Mouse (Mus musculus): ENCODE measurements at regions not wholly inside any gene's neighbourhood (a gene's known extent, or its start where the extent isn't known, plus 50 kb on each side); places are given as distances from the start of the nearest gene placed in this dataset.

GRCm38 (mm10) chr6:145310601-145311000, 60.6 kb upstream of the Kras start:
- no peak for DNase-seq (ENCODE audit: low spot score in 2 of 2)

DNA sequence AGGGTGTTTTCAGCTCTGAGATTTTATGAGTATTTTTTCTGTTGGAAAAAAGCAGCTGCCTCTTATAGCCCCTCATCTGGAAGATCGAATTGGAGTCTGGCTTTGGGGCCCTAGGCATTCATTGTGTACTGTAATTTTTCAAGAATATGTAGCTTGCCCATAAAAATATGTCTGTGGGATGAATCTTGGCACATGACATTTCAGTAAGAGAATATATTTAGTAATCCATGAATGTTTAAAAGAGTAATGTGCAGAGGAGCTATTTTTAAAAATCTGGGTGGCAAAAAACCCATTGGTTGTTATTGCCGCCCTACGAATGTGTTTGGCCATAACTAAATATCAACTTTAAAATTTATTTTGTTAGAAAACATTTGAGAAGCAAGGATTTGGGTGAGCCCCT, 59.0 kb upstream of the Kras start:
- no peak for DNase-seq (ENCODE audit: low spot score in 2 of 2)

- peak in 1 of 2 experiments; percentile 17 for DNase-seq (ENCODE audit: low spot score in 2 of 2)
Observed at GRCm38 (mm10) chr6:145307237-145307636, 57.2 kb upstream of the Kras start.

GRCm38 (mm10) chr6:145306331-145307124, 56.5 kb upstream of the Kras start:
- peak in 1 of 2 experiments; percentile 28 for DNase-seq (ENCODE audit: low spot score in 2 of 2)

DNA sequence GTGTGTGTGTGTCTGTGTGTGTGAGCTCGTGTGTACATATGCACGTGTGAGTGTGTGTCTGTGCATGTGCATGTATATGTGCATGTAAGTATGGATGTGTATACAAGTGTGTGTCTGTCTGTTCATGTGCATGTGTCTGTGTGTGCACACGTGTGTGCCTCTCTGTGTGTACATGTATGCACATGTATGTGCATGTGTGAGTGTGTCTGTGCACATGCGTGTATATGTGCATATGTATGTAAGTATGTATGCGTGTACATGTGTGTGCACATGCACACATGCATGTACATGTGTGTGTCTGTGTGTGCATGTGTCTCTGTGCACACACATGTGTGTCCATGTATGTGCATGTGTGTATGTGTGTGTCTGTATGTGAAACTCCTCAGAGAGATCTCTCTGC, 55.6 kb upstream of the Kras start:
- no peak for DNase-seq (ENCODE audit: low spot score in 2 of 2)

GRCm38 (mm10) chr6:145303641-145304070, 53.6 kb upstream of the Kras start:
- peak; percentile 17 to 33 for DNase-seq (ENCODE audit: low spot score in 2 of 2)

DNA sequence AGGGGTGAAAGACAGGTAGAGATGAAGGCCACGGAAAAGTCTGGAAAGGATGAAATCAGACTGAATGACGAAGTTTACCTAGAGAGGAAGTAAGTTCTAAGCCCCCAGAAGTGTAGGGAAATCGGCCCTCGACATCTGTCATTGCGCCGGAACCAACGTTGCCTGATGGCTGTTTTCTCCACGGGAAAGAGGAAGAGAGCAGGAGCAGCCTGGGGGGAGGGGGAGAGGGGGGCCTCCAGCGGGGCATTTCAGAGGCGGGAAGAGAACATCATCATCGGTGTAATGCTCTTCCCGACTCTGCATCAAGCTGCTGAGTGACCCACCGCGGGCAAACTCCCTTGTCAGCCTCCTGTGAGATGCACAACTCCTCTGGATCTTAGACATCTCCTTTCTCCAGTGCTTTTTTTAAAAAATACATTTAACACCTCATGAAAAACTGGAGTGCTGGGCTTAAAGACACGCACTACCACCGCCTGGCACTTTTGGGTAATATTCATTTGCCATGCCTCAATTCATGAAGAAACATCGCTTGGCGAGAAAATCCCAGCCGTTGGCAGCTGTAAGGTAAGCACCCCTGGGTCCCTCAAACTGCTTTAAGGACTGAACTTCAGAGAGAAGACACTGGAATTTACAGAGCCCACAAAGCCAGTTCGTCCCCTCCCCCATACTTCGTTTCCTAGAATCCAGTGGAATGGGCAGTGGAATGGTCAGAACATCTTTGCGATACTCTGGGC, 53.0 kb upstream of the Kras start:
- no peak for DNase-seq (ENCODE audit: low spot score in 2 of 2)

- DNase-seq (ENCODE audit: low spot score in 2 of 2): no peak
Observed at GRCm38 (mm10) chr6:145302105-145302504, 52.1 kb upstream of the Kras start.

GRCm38 (mm10) chr6:145300266-145300858, 50.3 kb upstream of the Kras start:
- no peak for DNase-seq (ENCODE audit: low spot score in 2 of 2)

Data from spleen, postnatal 14 days (tissue).